Mouse (Mus musculus) cerebellum, adult 2 months (tissue): ENCODE data around the gene Arhgap31. TPM values are rescaled to one million over a fixed set of nuclear protein-coding genes. Genes with fewer than 3 reads are reported as not detected.

Experiments used
- DNase-seq, 2 experiments: peaks; one replicate each; pipeline ENCODE4 v3.0.0; 2021
- H3K27ac ChIP-seq: fragments of 200-500 bp; 2 replicates; pipeline ENCODE4 v1.5.1; 2012; ENCODE audit warnings: low read length, control low read depth, inconsistent platforms; ENCODE audit not compliant: insufficient read depth
- H3K27me3 ChIP-seq: fragments of 200-500 bp; 2 replicates; pipeline ENCODE4 v1.6.1; 2012; ENCODE audit warnings: inconsistent platforms, mild to moderate bottlenecking, low read length, moderate library complexity; ENCODE audit not compliant: control insufficient read depth, insufficient read depth
- H3K4me1 ChIP-seq: fragments of 200-500 bp; 2 replicates; pipeline ENCODE4 v1.6.1; 2011; ENCODE audit warnings: low read length; ENCODE audit not compliant: control insufficient read depth, insufficient read depth
- H3K4me3 ChIP-seq: fragments of 200-500 bp; replicated peaks from 2 replicates; pipeline ENCODE3; 2011; ENCODE audit warnings: mild to moderate bottlenecking, low read depth, low read length, control low read depth; ENCODE audit not compliant: insufficient read depth
- CTCF ChIP-seq: fragments of 200-500 bp; IDR thresholded peaks from 2 replicates; pipeline ENCODE4 v1.5.1; 2011; ENCODE audit warnings: low read depth, mild to moderate bottlenecking, control low read depth, low read length, moderate library complexity, borderline replicate concordance; ENCODE audit not compliant: insufficient read depth
- POLR2A ChIP-seq: fragments of 200-500 bp; IDR thresholded peaks from 2 replicates; pipeline ENCODE4 v1.6.1; 2011; ENCODE audit warnings: low read length, control low read depth, borderline replicate concordance; ENCODE audit not compliant: insufficient read depth
- WGBS: fragments of 180-500 bp; shearing (Covaris S2); methylation state at CpG from one replicate; pipeline ENCODE4 v1.1.7; 2018; 5-methylcytosine and 5-hydroxymethylcytosine counted together
- polyA plus RNA-seq: library from polyadenylated mRNA; depleted of rRNA; stranded (reverse); fragments of >200 nt; gene quantifications from 2 replicates; pipeline ENCODE4 v1.2.3, GENCODE M21; 2012

Gene Arhgap31
- polyA plus RNA-seq, 1 experiment = 17.3 TPM

- WGBS = 31% methylated on average over 17 of the region's 17 CpGs
- Histone ChIP-seq H3K4me3 (peak overlapping the region; percentile 68), H3K27me3 (0 out of 2 replicates have a peak, but pooled peaks cover 1% of the 10 kb centered on the region), H3K4me1 (0 out of 2 replicates have a peak, but pooled peaks cover 3% of the 10 kb centered on the region), H3K27ac (peak overlapping the region; percentile 61; the same call in 1 of the 2 replicates)
- DNase-seq = no peak
- TF ChIP-seq CTCF (no peak), POLR2A (no peak)
Observed at GRCm38 (mm10) chr16:38713404-38714258, 557 bp upstream of the Arhgap31 start.

GRCm38 (mm10) chr16:38712105-38712504 is 969 bp downstream of the Arhgap31 start:
- H3K4me3 ChIP-seq = peak overlapping the region; percentile 68
- no peak overlapping the region for H3K27ac ChIP-seq
- WGBS = 9% methylated on average over 12 of the region's 12 CpGs
- no peak for TF ChIP-seq CTCF
- TF ChIP-seq POLR2A = no peak
- H3K4me1 ChIP-seq = 0 out of 2 replicates have a peak, but pooled peaks cover 3% of the 10 kb centered on the region
- no peak for DNase-seq
- 0 out of 2 replicates have a peak, but pooled peaks cover 1% of the 10 kb centered on the region for H3K27me3 ChIP-seq

- H3K27ac ChIP-seq = no peak overlapping the region
- WGBS = 62% methylated on average over 4 of the region's 4 CpGs
- peak overlapping the region; percentile 21 for H3K4me3 ChIP-seq
- no peak for DNase-seq
- TF ChIP-seq POLR2A = no peak
- no peak for TF ChIP-seq CTCF
- H3K4me1 ChIP-seq = 0 out of 2 replicates have a peak, but pooled peaks cover 3% of the 10 kb centered on the region
- H3K27me3 ChIP-seq = 0 out of 2 replicates have a peak, but pooled peaks cover 1% of the 10 kb centered on the region
Observed at GRCm38 (mm10) chr16:38711245-38711644, 1.8 kb downstream of the Arhgap31 start.

- 71% methylated on average over 7 of the region's 7 CpGs for WGBS
- DNase-seq = no peak
- H3K4me1 ChIP-seq = 0 out of 2 replicates have a peak, but pooled peaks cover 3% of the 10 kb centered on the region
- H3K4me3 ChIP-seq = no peak overlapping the region
- no peak for TF ChIP-seq CTCF
- TF ChIP-seq POLR2A = no peak
- 0 out of 2 replicates have a peak, but pooled peaks cover 1% of the 10 kb centered on the region for H3K27me3 ChIP-seq
- no peak overlapping the region for H3K27ac ChIP-seq
Observed at GRCm38 (mm10) chr16:38708962-38709520, 4.0 kb downstream of the Arhgap31 start.

- Histone ChIP-seq H3K27ac (no peak overlapping the region), H3K4me1 (no peaks in the 10 kb centered on the region), H3K4me3 (no peak overlapping the region), H3K27me3 (no peaks in the 10 kb centered on the region)
- WGBS = 49% methylated on average over 7 of the region's 7 CpGs
- no peak for TF ChIP-seq CTCF
- no peak for TF ChIP-seq POLR2A
- no peak for DNase-seq
Observed at GRCm38 (mm10) chr16:38706782-38707181, 6.3 kb downstream of the Arhgap31 start.

GRCm38 (mm10) chr16:38705531-38706281 is 7.4 kb downstream of the Arhgap31 start:
- no peak for TF ChIP-seq CTCF
- no peak for TF ChIP-seq POLR2A
- H3K27me3 ChIP-seq = no peaks in the 10 kb centered on the region
- DNase-seq = no peak
- WGBS = 67% methylated on average over 9 of the region's 9 CpGs
- H3K4me3 ChIP-seq = no peak overlapping the region
- no peaks in the 10 kb centered on the region for H3K4me1 ChIP-seq
- H3K27ac ChIP-seq = no peak overlapping the region

GRCm38 (mm10) chr16:38703501-38703900 is 9.6 kb downstream of the Arhgap31 start:
- no peak for TF ChIP-seq CTCF
- no peak for TF ChIP-seq POLR2A
- Histone ChIP-seq H3K27me3 (no peaks in the 10 kb centered on the region), H3K27ac (no peak overlapping the region), H3K4me3 (no peak overlapping the region), H3K4me1 (no peaks in the 10 kb centered on the region)
- no peak for DNase-seq
- 64% methylated on average over 6 of the region's 6 CpGs for WGBS

GRCm38 (mm10) chr16:38702316-38702715 is 10.8 kb downstream of the Arhgap31 start:
- H3K4me1 ChIP-seq = no peaks in the 10 kb centered on the region
- TF ChIP-seq POLR2A (no peak), CTCF (no peak)

More at GRCm38 (mm10) chr16:38702316-38702715, 10.8 kb downstream of the Arhgap31 start:
- DNase-seq = no peak
- no peaks in the 10 kb centered on the region for H3K27me3 ChIP-seq
- H3K27ac ChIP-seq = no peak overlapping the region
- H3K4me3 ChIP-seq = no peak overlapping the region
- 78% methylated on average over 3 of the region's 3 CpGs for WGBS
